Mouse (Mus musculus) central nervous system, embryonic 14 days (tissue): ENCODE results near the gene Cflar. TPM values are rescaled to one million over a fixed set of nuclear protein-coding genes. Genes with fewer than 3 reads are reported as not detected.

Experiments used
- polyA plus RNA-seq: library from polyadenylated mRNA; depleted of rRNA; stranded (reverse); fragments of >200 nt; gene quantifications from 2 replicates; pipeline ENCODE4 v1.2.3, GENCODE M21; 2012; rRNA removed

Gene Cflar
- polyA plus RNA-seq: 14.5 and 17.5 TPM in 2 replicates

DNA sequence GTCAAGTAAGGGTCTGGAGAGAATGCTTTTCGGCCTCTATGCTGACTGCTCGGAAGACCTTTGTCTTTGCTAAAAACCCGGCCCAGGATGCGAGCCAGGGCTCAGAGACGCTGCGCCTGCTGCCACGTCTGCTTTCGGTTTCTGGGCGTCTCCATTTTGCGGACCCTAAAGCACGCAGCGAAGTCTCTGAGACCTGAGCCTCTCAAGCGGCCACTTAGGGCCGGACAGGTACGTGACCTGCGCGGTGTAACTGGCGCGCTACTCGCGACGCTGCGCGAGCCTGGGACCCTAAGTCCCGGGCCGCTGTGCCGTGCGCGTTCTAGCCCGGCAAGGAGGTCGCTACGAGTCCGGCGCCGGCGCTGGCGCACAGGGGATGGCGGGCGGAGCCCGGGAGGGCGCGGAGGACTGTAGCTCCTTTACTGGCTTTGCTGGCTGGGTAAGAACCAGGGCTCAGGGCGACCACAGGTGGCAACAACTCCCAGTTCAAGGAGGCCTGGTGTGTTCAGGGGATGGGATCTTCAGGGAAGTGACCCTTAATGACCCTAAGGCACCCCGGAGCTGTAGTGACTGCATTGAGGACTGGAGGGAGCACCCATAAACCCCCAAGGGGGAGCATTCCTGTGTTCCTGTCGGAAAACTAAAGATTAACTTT lies at the start of gene Cflar:
Gene Cflar (plus strand): TSS at position 144 of the 652 bp plus-strand sequence.

DNA sequence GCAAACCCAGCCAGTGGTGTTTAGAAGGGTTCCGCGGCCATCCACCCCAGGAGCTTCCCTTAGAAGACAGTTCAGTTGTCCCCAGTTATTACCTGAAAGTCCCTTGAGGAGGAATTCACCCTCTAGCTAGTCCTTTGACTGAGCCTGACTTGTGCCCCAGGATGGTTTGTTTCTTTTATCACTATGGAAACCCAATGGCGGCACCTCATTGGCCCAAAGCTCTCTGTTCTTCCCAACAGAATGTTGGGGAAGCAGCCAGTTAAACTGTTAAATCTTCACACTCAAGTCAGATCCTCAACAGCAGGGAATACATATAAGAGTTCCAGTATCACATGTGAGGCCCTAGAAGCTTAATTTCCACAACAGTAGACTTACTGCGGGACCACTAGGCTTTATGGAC lies 15.5 kb upstream of the Cflar start, which contains the start of gene Als2cr12:
Gene Als2cr12 (minus strand): TSS at position 180 of the 400 bp plus-strand sequence.

GRCm38 (mm10) chr1:58795291-58796058 lies 84.2 kb downstream of the Cflar start, which contains the start of gene Casp8:
TSS of gene Casp8 (plus strand) at chr1:58795374.

Other genes with a start within 250 kb of the Cflar start
- gene Orc2, start 206.4 kb upstream of the Cflar start, polyA plus RNA-seq: 22.5 and 25.1 TPM in 2 replicates
- gene Fam126b, start 125.2 kb upstream of the Cflar start, polyA plus RNA-seq: 4.2 and 4.5 TPM in 2 replicates
- 162 and 176 TPM in 2 replicates for gene Ndufb3, start 125.1 kb upstream of the Cflar start, polyA plus RNA-seq
- 0.05 TPM in 1 of 2 replicates, not detected in the other for gene Als2cr12, start 15.5 kb upstream of the Cflar start, polyA plus RNA-seq
- gene Casp8, start 83.9 kb downstream of the Cflar start, polyA plus RNA-seq: 3.3 and 5.7 TPM in 2 replicates